Mouse (Mus musculus) layer of hippocampus, postnatal 25 days (tissue): Measurements from ENCODE around the gene Zfp276. TPM values are rescaled to one million over a fixed set of nuclear protein-coding genes. Genes with fewer than 3 reads are reported as not detected.
A peak's percentile ranks its signal among the peaks of the same experiment; 100 is the strongest.
"Not testable (repeated sequence)": the region's sequence is repeated elsewhere in the genome, so short reads cannot be mapped to it uniquely, and the experiment has no call there.

Experiments
- DNase-seq, 2 experiments: peaks; one replicate each; pipeline ENCODE4 v3.0.0; 2022; ENCODE audit warnings: mixed read lengths in 2 of 2, low spot score in 1 of 2; ENCODE audit errors: extremely low spot score in 1 of 2
- total RNA-seq, 2 experiments: library from RNA; stranded (reverse); gene quantifications; 2 replicates each; pipeline ENCODE4 v1.2.3; 2021

Zfp276 gene
- total RNA-seq = 10 to 100 TPM; 19.1 to 23.7 TPM

DNA sequence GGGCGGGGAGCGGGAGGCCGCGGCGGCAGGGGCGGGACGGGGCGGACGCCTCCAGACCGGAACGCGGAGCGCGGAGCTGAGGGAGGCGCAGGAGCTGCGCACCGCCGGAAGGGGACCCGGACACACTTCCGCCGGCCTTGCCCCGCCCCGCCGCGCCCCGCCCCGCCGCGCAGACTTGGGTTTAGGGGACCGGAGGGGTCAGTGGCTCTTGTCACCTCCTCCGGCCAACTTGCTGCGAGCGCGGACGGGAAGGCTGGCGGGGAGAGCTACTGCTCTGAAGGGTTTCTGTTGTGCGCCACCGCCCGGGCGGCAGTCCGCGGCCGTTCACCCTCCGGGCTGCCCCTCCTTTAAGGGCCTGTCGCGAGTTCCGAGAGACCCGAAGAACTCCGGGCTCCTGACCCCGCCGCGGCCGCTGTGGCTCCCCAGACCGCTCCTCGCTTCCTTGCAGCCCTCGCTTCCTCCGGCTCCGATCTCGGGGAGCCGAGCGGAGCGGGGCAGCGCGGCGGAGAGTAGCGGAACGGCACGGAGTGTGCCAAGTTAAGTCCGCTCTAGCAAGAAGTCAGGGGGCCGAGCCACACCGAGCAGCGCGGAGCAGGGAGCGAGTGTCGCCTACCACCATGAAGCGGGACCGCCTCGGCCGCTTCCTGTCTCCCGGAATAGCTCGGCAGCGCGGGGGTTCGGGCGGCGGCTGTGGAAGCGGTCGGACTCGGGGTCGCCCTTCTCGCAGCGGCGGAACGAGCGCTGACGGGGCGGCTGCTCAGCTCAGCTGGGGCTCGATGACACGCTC, at the start of gene Zfp276, which contains the start of gene Vps9d1:
Gene Zfp276 (plus strand): TSS at position 97 of the 787 bp plus-strand sequence.
Gene Vps9d1 (minus strand): TSS at position 250 of the 787 bp plus-strand sequence.
- peak; percentile 79 for DNase-seq

GRCm38 (mm10) chr8:123211876-123212275, 42.1 kb upstream of the Zfp276 start:
- no peak for DNase-seq

- peak; percentile 76 to 81 for DNase-seq
Observed at GRCm38 (mm10) chr8:123212321-123213117, 41.5 kb upstream of the Zfp276 start, which contains the start of the genes Chmp1a and Spata33. TSS of gene Chmp1a (minus strand) at chr8:123212763. TSS of gene Spata33 (plus strand) at chr8:123212832.

DNA sequence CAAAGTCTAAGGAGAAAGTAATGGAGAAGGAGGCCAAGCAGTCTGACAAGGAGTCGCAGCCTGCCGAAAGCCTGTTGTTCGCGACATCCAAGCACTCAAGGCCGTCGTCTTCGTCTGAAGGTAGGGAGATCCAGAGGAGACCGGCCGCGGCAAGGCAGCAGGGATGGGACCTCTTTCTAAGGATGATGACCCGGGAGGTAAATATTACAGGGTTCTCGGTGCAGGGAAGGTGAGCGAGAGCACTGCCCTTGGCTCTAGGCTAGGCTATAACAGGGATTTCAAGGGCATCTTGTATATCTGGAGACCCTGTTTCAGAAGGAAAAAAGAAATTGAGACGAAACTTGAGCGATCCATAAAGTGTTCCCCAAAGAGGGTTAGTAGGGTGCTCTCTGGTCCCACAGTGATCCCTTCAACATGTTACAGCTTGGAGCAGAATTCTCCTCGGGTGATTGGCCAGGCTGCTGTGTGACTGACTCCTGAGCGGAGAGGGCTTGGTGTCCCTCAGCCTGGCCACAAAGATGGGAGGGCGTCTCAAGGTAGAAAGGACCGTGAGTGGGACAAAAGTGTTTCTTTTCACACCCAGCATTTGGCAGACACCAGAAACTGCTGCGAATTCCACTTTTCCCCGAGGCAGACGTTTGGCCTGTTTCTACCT, 40.8 kb upstream of the Zfp276 start:
- DNase-seq = no peak

DNA sequence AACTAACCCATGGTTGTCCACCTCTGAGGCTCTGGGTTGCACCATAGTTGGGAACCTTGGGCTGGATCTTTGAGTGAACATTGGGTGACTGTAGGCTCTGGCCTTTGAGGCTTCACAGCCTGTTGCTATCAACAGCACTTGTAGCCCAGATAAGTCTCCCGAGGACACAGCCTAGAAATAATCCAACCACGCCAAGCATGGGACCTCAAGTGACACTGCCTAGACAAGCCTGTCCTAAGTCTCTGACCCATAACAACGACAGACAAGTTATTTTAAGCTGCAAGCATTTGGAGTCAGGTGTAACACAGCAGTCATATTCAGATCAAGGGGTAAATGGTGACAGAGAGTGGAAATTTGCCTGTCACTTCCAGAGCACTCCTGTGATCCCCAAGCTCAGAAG, 38.6 kb upstream of the Zfp276 start:
- DNase-seq = no peak

DNA sequence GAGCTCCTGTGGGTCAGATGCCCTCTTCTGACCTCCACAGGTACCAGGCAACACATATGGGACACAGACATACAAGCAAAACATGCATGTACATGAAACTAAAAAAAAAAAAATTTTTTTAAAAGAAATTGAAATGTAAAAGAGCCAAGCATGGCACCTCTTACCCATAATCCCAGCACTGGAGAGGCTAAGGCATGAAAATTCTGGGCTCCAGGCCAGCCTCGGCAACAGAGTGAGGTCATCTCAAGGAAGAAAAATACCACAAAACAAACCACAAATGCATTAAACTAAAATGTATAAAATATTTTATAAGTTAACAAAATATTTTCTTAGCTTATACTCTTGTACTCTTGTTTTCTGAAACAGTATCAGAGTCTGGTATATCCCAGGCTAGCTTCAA, 33.1 kb upstream of the Zfp276 start:
- no peak for DNase-seq

GRCm38 (mm10) chr8:123224278-123225266, 29.4 kb upstream of the Zfp276 start, which contains the start of gene Cdk10:
TSS of gene Cdk10 (plus strand) at chr8:123224842.
- peak; percentile 92 to 95 for DNase-seq

DNA sequence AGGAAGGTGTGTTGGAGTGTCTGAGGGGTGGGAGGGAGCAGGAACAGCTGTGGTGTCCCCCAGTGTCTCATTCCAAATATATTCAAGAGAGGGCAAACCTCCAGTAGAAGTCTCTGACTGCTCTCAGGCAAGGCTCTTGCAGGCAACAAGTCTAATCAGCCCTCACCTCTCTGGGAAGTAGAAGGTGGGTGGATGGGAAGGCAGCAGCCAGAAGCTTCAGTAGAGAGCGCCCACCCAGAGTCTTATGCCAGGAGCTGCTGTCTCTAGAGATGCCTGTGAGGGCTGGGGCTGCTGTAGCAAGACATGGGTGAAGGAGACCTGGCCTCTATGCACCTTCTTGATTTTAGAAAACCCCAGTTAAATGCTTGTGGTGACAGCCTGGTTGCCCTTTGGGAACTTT, 25.6 kb upstream of the Zfp276 start:
- no peak for DNase-seq

DNA sequence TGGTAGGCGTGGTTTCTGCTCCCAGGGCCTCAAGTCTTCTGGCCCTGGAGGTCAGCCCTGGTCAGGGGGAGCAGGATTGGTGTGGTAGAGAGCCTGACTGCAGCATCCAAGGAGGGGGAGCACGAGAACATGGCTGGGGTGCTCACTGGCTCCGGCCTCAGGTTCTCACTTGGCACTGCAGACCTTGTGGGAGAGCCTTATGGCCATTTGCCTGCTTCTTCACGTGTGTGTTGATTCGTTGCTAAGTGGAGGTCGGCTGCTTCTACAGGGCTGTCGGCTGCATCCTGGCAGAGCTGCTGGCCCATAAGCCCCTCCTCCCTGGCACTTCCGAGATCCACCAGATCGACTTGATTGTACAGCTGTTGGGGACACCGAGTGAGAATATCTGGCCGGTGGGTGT, 23.7 kb upstream of the Zfp276 start:
- not testable (repeated sequence) for DNase-seq

GRCm38 (mm10) chr8:123231742-123232141, 22.3 kb upstream of the Zfp276 start:
- no peak for DNase-seq

DNA sequence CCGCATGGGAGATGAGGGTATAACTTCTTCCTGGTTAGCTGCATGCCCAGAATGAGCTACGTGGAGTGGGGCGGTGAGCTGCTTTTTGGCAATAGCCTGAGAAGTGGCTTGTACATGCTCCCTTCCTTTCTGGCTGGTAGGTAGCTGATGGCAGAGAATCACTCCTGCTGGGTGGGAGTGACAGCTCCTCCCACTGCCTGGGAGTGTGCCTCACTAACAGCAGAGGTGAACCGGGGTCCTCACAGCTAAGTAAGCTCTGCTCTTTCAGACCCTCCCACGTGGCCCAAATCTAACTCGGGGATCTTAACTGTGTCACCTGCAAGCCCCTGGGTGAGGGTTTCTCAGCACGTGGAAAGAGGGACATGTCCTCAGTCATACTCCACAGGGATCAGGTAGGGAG, 21.4 kb upstream of the Zfp276 start:
- DNase-seq = peak in 1 of 2 experiments; percentile 12

GRCm38 (mm10) chr8:123233300-123233699, 20.7 kb upstream of the Zfp276 start:
- DNase-seq = peak in 1 of 2 experiments; percentile 18

DNA sequence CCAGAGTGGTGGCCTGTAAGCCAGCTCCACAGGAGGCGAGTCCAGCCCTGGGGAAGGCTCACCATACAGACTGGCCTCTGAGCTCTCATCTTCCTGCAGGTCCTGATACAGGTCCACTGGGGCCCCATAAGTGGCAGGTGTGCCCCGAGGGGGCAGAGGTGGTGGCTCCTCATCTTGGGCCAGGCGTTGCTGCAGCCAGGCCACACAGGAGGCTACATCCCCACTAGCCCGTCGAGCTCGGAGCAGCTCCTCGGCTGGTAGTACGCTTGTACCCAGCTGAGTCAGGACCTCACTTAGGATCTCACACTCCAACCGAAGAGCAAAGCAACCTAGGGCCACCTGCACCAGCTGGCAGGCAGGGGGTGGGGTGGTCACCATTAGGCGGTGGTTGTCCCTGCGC, 20.2 kb upstream of the Zfp276 start:
- DNase-seq = no peak

GRCm38 (mm10) chr8:123234918-123235519, 19.0 kb upstream of the Zfp276 start:
- peak; percentile 60 to 65 for DNase-seq

GRCm38 (mm10) chr8:123235520-123236497, 18.2 kb upstream of the Zfp276 start, which contains the start of gene Spata2l:
TSS of gene Spata2l (minus strand) at chr8:123236233.
- DNase-seq = peak; percentile 67 to 75

GRCm38 (mm10) chr8:123239398-123239797, 14.6 kb upstream of the Zfp276 start:
- DNase-seq = no peak

DNA sequence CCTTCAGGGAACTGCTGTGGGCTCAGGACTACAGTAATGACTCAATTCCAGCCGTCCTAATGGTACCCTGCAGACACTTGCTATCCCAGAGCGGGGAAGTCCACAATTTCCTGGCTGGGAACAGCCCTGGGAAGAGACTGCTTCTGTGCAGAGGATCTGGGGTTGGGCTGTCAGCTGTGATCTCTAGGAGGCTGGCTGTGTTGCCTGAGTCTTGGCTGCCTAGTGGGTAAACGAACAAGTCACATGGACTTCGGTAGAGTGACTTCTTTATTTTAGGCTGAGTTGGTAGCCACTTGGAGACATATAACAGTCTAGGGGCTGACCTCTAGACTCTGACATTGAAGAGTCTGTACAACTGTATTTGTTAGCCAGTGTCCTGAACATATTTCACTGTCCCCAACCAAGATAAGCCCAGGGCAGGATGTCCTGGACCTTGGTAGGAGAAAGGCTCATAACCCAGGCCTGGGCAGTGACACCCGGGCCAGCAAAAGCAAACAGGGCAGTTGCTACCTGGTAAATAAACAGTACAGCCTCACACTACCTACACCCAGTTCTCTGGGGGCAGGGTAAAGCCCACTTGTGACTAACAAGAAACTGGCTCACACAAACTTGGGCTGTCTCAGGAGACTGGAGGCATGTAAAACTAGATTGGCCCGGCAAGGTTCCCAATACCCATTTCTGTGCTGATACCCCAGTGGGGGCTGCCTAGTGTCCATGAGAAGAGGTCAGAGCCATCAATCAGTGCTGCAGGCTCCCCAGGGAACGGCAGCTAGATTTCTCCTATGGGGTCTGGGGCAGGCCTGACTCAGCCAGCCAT, 11.7 kb upstream of the Zfp276 start:
- DNase-seq = no peak
